Mouse (Mus musculus) hindbrain, embryonic 11.5 days (tissue): ENCODE measurements around the gene Ahcyl1. TPM values are rescaled to one million over a fixed set of nuclear protein-coding genes. Genes with fewer than 3 reads are reported as not detected.

Experiments used
- ATAC-seq: fragments of 200-750 bp; cut with Nextera tagmentation; 2 replicates; pipeline ENCODE4 v1.8.0; 2017; ENCODE audit warnings: mild to moderate bottlenecking, moderate TSS enrichment, moderate library complexity; ENCODE audit not compliant: low FRiP score
- DNase-seq: peaks from one replicate; pipeline ENCODE4 v3.0.0-alpha.2; 2015; ENCODE audit warnings: low spot score
- H3K27ac ChIP-seq: fragments of 300-500 bp; sonication (generic); 2 replicates; pipeline ENCODE4 v1.5.1; 2014; ENCODE audit warnings: mild to moderate bottlenecking, low read depth, low read length
- H3K27me3 ChIP-seq: fragments of 300-500 bp; sonication (generic); 2 replicates; pipeline ENCODE4 v1.6.1; 2014; ENCODE audit warnings: mild to moderate bottlenecking, low read length, moderate library complexity, mixed read lengths; ENCODE audit not compliant: control insufficient read depth, insufficient read depth
- H3K36me3 ChIP-seq: fragments of 300-500 bp; sonication (generic); 2 replicates; pipeline ENCODE4 v1.6.1; 2014; ENCODE audit warnings: mild to moderate bottlenecking, low read length, moderate library complexity, mixed read lengths; ENCODE audit not compliant: control insufficient read depth, insufficient read depth
- H3K4me1 ChIP-seq: fragments of 300-500 bp; sonication (generic); replicated peaks from 2 replicates; pipeline ENCODE4 v1.6.1; 2014; ENCODE audit warnings: low read length, mixed read lengths; ENCODE audit not compliant: control insufficient read depth, insufficient read depth
- H3K4me2 ChIP-seq: fragments of 300-500 bp; sonication (generic); replicated peaks from 2 replicates; pipeline ENCODE4 v1.6.1; 2014; ENCODE audit warnings: mild to moderate bottlenecking, low read depth, low read length
- H3K4me3 ChIP-seq: fragments of 300-500 bp; sonication (generic); 2 replicates; pipeline ENCODE4 v1.5.1; 2014; ENCODE audit warnings: low read depth, low read length
- H3K9ac ChIP-seq: fragments of 300-500 bp; sonication (generic); 2 replicates; pipeline ENCODE4 v1.6.1; 2014; ENCODE audit warnings: low read depth, low read length
- H3K9me3 ChIP-seq: fragments of 300-500 bp; sonication (generic); 2 replicates; pipeline ENCODE4 v1.6.1; 2016; ENCODE audit warnings: low read length; ENCODE audit not compliant: control insufficient read depth
- WGBS: fragments of 180-500 bp; shearing (Covaris S2); extraction: QIAGEN DNeasy Blood & Tissue Kit; methylation state at CpG from one replicate; pipeline ENCODE4 v1.1.7; 2014; 5-methylcytosine and 5-hydroxymethylcytosine counted together
- polyA plus RNA-seq: library from polyadenylated mRNA; unstranded; fragments of >200 nt; fragmentation: Nextera tagmentation; extraction: Ambion mirVana; gene quantifications from 2 replicates; pipeline ENCODE4 v1.2.1, GENCODE M21; 2014

Ahcyl1 gene
- polyA plus RNA-seq, 1 experiment from 2014 or later = 117 TPM

DNA sequence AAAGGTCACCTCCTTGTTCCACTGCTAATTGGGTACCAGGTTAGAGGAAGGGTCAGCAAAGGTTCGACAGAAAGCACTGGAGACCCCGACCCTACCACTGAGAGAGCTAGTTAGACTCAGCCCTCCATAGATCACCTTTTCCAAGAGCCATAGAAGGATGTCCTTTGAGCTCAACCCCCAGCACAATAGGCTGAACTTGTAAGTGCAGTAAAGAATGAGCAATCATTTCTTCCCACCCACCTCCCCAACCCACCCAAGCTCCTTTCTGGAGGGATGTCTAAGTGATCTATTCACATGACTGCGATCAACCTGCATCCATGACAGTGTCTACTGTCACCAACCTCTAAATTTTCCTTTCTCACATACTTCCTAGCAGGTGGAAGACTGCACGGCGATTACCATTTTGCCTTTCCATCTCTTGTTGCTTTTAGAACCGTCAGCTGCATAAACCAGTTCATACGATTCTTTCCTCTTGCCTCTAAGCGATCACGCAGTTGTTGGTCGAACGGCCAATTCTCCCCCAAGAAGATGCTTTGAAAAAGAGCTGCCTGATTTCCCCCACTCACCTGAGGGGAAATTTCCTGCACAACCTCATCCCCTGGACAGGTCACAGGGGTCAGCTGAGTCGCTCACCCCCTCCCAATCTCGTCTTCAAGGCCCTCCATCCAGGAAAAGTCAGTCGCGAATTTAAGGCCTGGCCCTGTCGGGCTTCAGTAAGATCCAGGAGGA, 977 bp downstream of the Ahcyl1 start:
- no peak for ATAC-seq
- Histone ChIP-seq H3K9ac (peak overlapping the region; percentile 97), H3K4me1 (peaks cover 2% of the 10 kb centered on the region; the same call in 1 of the 2 replicates), H3K9me3 (no peaks in the 10 kb centered on the region), H3K27ac (peak overlapping the region; percentile 87), H3K27me3 (no peaks in the 10 kb centered on the region), H3K4me2 (peak overlapping the region; percentile 82), H3K4me3 (peak overlapping the region; percentile 69), H3K36me3 (no peaks in the 10 kb centered on the region)
- 9% methylated on average over 16 of the region's 16 CpGs for WGBS
- DNase-seq = no peak

DNA sequence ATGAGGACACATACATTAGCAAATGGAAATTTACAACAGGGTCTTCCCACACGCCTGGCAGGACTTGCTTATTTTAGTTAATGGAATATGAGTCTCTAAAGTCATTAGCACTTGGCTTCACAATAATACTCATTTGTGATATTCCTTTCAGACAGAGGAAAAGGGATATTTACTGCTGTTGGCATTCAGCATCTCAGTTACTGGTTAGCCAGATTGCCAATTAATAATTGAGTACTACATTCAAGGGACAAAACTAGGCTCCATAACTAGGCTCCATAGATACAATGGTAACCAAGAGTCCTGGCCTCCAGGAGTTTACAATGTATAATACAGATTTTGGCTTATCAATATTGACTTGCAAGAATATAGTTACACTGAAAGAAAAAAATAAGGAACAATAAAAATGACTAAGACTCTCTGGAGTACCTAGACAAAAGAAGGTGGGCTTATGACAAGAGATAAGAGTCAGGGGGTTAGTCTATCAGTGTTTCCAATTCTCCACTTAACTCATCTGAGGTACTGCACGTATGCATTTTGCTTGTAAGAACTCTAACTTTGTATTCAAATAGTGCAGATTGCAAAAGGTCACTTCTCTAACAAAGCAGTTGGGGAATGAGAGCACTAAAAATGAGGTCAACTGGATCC, 2.0 kb downstream of the Ahcyl1 start:
- Histone ChIP-seq H3K36me3 (no peaks in the 10 kb centered on the region), H3K9me3 (no peaks in the 10 kb centered on the region), H3K4me1 (peaks cover 2% of the 10 kb centered on the region; the same call in 1 of the 2 replicates), H3K4me3 (peak overlapping the region; percentile 69), H3K27ac (no peak overlapping the region), H3K4me2 (peak overlapping the region; percentile 82), H3K9ac (peak overlapping the region; percentile 24), H3K27me3 (no peaks in the 10 kb centered on the region)
- ATAC-seq (no peak), DNase-seq (no peak)
- WGBS = 79% methylated on average over 2 of the region's 2 CpGs

DNA sequence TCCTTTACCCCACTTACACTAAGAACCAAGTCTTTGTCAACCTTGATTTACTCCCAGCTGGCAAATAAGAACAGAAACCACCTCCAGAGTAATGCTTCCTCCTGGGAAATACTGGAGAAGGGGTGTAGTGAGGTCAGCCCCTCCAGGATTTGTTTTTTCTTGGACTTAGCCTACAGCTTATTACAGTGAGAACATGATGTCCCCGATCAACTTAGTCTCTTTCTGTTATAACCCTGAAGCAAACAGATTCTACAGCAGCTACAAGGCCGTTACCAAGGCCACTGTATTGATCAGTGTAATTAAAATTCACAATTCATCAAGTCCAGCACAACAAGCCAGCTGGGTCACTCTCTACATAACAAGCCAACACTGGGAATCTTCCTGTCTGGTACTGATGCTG, 6.0 kb downstream of the Ahcyl1 start:
- Histone ChIP-seq H3K27me3 (no peaks in the 10 kb centered on the region), H3K36me3 (no peaks in the 10 kb centered on the region), H3K4me1 (peaks cover 2% of the 10 kb centered on the region; the same call in 1 of the 2 replicates), H3K27ac (no peak overlapping the region), H3K9me3 (no peaks in the 10 kb centered on the region), H3K4me2 (no peak overlapping the region), H3K9ac (no peak overlapping the region), H3K4me3 (no peak overlapping the region)
- no peak for DNase-seq
- ATAC-seq = peak; percentile 71; the same call in 1 of the 2 replicates
- WGBS = 69% methylated on average over 2 of the region's 2 CpGs

DNA sequence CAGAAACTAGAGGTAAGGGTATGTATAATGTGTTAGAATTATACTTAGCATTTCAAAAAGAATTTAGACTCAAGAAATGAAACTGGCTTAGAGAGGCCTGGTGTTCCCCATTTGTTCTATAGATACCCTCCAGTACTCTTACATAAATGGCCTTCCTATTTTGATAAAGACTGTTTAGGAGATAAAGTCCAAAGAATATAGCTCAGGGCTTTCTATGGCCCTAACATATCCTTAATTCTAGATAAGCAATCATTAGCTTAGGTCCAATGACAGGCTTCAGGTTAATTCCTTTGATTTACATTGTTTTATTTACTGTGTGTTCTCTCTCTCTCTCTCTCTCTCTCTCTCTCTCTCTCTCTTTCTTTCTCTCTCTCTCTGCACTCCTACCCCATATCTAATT, 7.1 kb downstream of the Ahcyl1 start:
- H3K27me3 ChIP-seq = no peaks in the 10 kb centered on the region
- no peaks in the 10 kb centered on the region for H3K36me3 ChIP-seq
- ATAC-seq (no peak), DNase-seq (no peak)
- no peak overlapping the region for H3K27ac ChIP-seq
- no peak overlapping the region for H3K4me2 ChIP-seq
- H3K4me1 ChIP-seq = peaks cover 2% of the 10 kb centered on the region; the same call in 1 of the 2 replicates
- no peaks in the 10 kb centered on the region for H3K9me3 ChIP-seq
- no peak overlapping the region for H3K9ac ChIP-seq
- no peak overlapping the region for H3K4me3 ChIP-seq

- no peak overlapping the region for H3K9ac ChIP-seq
- no peaks in the 10 kb centered on the region; the same call in 1 of the 2 replicates for H3K4me1 ChIP-seq
- WGBS = 81% methylated on average over 1 of the region's 1 CpGs
- H3K4me3 ChIP-seq = no peak overlapping the region
- no peak overlapping the region for H3K27ac ChIP-seq
- no peaks in the 10 kb centered on the region for H3K36me3 ChIP-seq
- no peak for DNase-seq
- no peaks in the 10 kb centered on the region for H3K9me3 ChIP-seq
- no peak overlapping the region for H3K4me2 ChIP-seq
- no peaks in the 10 kb centered on the region for H3K27me3 ChIP-seq
- no peak for ATAC-seq
Measured at GRCm38 (mm10) chr3:107688236-107688635, 8.1 kb downstream of the Ahcyl1 start.

DNA sequence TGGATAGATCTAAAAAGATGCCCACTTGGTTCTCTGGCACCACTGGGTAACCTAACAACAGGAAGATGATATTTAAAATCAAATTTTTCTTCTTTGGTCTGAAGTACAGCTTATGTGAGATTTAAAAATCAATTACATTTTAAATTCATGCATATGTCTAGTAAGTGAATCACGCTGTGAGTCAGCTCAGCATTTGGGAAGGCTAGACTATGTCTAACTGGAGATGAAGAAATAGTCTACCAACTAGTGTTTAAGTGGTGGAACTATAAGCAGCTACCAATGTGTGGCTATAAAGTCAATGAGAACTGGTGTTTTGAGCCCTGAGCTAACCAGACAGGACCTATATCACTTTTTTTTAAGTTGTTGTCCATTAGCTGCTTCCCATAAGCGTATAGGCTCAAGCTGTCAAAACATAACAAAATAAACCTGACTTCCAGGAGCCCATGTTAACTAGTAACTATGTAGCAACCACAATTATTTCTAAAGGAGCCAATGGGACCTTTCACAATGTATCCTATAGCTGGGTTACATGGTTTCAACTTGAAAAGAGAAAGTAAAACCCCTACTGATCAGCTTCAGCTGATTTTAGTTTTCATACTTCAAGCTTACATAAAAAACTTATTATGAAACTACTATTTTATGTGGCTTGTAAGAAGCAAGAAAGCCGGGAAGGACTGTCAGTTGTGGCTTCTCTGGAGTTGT, 9.9 kb downstream of the Ahcyl1 start:
- Histone ChIP-seq H3K4me2 (no peak overlapping the region), H3K27me3 (no peaks in the 10 kb centered on the region), H3K4me1 (no peaks in the 10 kb centered on the region; the same call in 1 of the 2 replicates), H3K4me3 (no peak overlapping the region), H3K9me3 (no peaks in the 10 kb centered on the region), H3K9ac (no peak overlapping the region), H3K36me3 (no peaks in the 10 kb centered on the region), H3K27ac (no peak overlapping the region)
- WGBS = 93% methylated on average over 3 of the region's 3 CpGs
- no peak for DNase-seq
- no peak for ATAC-seq

DNA sequence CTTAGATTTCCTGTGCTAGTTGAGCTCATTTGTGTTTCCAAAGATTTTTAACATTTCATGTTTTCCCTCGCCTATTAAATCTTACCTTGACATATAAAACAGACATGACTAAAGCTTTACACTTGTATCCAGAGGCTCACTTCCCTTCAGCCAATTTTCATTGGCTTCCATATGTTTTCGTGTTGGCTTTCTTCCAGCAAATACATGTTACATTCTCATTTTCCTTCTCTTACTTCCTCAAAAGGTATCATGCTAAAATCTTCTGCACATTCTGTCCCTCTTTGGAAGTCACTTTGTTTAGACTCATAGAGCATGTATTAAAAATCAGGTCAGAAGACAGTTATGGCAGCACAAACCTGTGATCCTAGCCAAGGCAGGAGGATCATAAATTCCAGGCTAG, 10.7 kb downstream of the Ahcyl1 start:
- no peak overlapping the region for H3K9ac ChIP-seq
- WGBS = 91% methylated on average over 2 of the region's 2 CpGs

DNA sequence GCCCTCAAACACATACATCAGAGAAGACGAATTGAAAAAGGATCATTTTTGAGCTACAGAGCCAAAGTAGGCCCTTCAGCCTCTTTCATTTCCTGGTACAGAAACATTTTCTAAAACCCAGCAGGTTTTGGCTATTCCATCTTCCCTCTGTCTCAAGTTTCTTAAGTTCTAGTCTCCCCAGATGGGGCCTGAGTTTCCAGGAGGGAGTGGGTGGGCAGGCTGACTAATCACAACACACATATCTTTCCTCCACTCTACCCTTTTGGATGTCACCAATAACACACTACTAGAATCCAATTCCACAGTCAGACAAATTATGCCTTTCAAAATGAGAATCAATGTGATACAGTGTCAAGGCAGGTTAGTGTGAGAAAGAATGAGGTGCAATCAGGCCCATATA, 12.8 kb downstream of the Ahcyl1 start:
- Histone ChIP-seq H3K36me3 (no peaks in the 10 kb centered on the region), H3K9ac (no peak overlapping the region), H3K27ac (no peak overlapping the region), H3K4me1 (no peaks in the 10 kb centered on the region), H3K4me3 (no peak overlapping the region), H3K4me2 (no peak overlapping the region), H3K9me3 (no peaks in the 10 kb centered on the region), H3K27me3 (no peaks in the 10 kb centered on the region)
- ATAC-seq = no peak
- WGBS = 91% methylated on average over 1 of the region's 1 CpGs
- no peak for DNase-seq

More for the DNA sequence above, 10.7 kb downstream of the Ahcyl1 start:
- Histone ChIP-seq H3K4me1 (no peaks in the 10 kb centered on the region; the same call in 1 of the 2 replicates), H3K36me3 (no peaks in the 10 kb centered on the region), H3K9me3 (no peaks in the 10 kb centered on the region), H3K27me3 (no peaks in the 10 kb centered on the region), H3K4me3 (no peak overlapping the region), H3K27ac (no peak overlapping the region), H3K4me2 (no peak overlapping the region)
- DNase-seq = no peak
- ATAC-seq = no peak
